Mouse (Mus musculus) granulocyte monocyte progenitor cell, adult 5-6 weeks (primary cell): Measurements from ENCODE around the gene Bicra. TPM values are rescaled to one million over a fixed set of nuclear protein-coding genes. Genes with fewer than 3 reads are reported as not detected.

Source experiments
- ATAC-seq: replicated peaks from 2 replicates; pipeline ENCODE4 v1.8.0; 2016; ENCODE audit warnings: mild to moderate bottlenecking, moderate TSS enrichment, inconsistent platforms; ENCODE audit not compliant: poor library complexity, severe bottlenecking
- total RNA-seq, 2 experiments: library from RNA; stranded (forward) in 1 of 2; stranded (reverse) in 1 of 2; fragments of 200-712, 200-1000 nt in 1 of 2; fragments of >200 nt in 1 of 2; fragmentation: Nextera tagmentation in 1 of 2; gene quantifications; 2 replicates each; pipeline ENCODE4 v1.2.3; 2014 to 2017

Bicra gene
- total RNA-seq, 2 experiments from 2014 or later = 0.93 to 12.2 TPM

DNA sequence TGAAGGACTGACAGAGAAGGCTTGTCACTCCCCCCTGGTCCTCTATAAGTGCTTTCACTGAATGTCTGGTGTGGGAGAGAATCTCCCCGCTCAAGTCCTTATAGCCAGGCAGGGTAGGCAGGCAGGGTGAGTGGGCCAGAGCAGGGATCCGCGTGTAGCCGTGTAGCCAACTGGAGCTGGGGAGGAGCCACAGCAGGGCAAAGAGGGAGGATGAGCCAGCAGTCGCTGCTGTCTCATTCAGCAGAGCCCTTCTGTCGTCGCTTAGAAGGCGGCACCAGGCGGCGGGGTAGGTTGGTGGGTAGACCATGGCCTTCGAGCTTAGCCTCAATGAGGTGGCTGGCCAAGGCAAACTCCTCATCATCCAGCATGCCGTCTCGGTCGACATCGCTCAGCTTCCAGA lies 97.7 kb downstream of the Bicra start:
- no peak for ATAC-seq

DNA sequence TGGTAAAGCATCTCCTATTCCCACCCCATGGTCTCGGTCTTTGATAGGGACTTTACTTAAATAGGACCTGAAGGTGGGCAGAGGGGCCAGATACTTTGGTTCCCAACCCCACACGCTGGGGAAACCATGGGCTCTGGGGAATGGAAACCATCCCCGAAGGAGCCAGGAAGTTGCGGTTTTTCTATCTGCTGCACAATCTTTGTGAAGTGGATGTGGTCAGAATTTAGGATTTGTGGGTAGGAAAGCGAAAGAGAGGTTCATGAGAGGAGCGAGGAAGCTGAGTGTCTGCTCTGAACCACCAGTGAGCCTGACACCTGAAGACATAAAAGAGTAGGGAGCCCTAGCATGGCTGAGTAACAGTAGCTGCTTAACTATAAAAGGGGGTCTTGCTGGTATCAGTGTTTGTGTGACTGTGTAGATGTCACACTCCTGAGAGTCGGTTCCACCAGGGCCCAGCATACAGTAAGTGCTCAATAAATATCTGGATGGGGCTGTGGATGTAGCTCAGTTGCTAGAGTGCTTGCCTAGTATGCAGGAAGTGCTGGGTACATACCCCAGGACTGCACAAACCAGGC lies 98.4 kb downstream of the Bicra start:
- ATAC-seq = peak; percentile 45

DNA sequence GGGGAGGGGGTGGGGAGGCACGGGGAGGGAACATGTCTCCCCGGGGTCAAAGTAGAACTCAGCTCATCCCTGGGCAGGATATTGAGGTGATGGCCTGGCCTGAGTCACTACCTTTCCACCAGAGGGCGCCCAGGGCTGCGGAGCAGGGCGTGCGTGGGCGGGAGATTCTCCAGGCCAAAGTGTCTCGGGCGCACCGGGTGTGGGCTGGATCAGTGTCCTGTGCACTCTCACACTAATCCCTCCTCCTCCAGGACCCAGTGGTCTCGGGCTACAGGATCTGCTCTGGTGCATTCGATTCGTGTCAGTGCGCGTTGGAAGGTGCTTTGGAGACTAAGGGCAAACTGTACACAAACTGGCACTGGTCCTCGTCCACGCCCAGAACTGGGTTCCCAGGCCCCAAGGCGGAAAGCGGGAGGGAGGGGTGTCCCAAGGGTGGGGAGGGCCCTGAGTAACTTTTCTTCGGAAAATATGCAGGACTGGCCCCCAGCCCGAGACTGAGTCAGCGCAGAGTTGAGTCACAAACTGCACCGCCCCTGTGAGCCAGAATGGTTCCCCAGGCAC lies 99.3 kb downstream of the Bicra start:
- peak; percentile 60 for ATAC-seq

DNA sequence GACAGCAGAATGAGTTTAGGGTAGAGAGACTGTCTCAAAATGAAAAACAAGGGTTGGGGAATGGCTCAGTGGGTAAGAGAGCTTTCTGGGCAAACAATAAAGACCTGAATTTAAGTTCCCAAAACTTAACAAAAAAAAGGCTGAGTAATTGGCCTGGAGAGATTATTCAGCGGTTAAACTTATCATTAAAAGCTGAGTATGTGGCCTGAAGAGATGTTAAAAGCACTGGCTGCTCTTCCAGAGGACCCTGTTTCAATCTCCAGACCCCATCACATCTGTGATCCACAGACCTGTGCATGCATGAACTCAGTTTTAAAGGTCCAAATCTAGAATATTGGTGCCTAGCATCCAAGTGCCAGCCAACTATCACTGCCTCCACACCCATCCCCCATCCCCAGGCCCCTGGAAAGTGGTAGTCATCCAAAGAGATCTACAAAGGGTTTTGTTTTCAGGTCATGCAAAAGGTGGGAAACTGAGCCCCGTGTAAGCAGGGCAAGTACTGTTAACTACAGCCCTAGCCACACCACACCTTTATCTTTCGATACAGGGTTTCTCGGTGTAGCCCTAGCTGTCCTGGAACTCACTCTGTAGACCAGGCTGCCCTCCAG lies 100.0 kb downstream of the Bicra start:
- ATAC-seq = no peak

DNA sequence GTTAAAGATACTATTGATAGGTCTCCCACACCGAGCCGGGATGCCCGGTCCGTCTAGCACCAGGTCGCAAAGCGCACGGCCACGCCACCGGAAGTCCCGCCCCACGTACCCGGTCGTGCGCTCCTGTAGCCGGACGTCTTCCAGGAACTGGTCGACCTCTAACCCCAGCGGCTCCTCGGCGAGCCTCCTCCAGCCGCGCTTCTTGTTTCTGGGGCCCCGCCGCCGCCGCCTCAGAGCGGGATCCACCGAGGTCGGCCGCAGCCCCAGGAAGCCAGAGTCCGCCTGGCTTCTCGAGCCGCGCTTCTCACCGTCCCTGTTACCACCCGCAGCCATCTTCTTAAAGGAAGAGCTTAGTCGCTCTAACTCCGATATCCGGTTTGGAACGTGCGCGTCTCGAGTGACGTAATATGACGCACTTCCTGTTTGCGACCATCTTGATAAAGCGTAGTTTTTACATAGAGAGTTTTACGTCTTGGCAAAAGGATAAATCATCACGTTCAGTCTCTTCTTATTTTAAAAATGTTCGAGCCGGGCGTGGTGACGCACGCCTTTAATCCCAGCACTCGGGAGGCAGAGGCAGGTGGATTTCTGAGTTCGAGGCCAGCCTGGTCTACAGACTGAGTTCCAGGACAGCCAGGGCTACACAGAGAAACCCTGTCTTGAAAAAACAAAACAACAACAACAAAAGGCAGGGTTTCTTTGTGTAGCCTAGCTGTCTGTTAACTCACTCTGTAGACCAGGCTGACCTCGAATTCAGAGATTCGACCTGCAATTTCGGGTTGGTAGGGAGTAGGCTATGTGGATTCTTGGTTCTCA lies 101.8 kb downstream of the Bicra start, which contains the start of gene Nop53:
TSS of gene Nop53 (minus strand) at position 354 of the 816 bp plus-strand sequence.
- peak; percentile 71 for ATAC-seq

DNA sequence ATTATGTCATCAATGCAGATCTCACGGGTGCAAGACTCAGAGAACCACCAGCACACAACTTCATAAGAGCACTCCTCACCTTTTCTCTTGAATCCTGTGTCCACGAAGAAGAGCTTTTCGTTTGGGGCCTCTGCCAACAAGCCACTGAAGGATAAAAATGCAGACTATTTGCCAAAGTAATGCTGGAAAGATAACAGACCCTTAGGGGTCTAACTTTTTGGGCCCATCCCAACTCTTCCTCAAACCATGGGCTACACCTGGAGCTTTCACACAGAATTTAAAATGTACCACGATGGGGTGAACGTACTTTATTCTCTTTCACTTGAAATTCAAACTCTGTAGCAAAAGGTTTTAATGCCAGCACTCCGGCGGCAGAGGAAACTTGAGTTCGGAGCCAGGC lies 102.5 kb downstream of the Bicra start:
- no peak for ATAC-seq

DNA sequence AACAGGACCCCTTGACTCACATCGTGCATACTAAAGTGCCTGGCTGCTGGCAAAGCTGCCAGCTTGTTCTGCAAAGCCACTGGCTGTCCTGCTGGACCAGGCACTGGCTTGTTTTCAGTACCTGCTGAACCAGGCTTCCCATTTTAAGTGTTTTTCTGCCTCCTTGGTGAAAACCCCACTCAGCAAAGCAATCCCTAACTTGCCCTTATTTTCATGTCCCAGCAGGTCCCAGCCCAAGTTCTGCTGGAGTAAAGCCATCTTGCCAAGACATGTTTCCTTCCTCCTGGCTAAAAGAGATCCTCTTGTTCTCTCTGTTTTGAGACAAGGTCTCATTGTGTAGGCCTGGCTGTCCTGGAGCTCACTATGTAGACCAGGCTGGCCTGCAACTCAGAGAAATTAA lies 103.4 kb downstream of the Bicra start:
- no peak for ATAC-seq

DNA sequence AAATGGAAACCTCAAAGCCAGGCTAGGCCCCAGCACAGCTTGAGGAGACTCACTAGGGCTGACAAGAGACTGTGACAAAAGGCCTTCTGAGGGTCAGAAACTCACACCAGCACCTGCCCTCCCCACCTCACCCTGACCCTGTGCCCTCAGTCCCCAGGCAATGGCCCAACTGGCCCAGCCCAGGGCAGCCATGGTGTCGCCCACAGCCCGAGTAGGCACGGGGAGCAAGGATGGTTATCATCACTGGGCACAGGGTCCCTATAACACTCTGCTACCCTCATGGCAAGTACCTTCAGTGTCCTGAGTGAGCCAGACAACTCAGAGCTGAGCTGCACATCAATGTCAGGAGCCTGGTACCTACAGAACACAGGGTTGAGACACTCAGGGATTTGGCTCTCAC lies 109.1 kb downstream of the Bicra start:
- no peak for ATAC-seq

DNA sequence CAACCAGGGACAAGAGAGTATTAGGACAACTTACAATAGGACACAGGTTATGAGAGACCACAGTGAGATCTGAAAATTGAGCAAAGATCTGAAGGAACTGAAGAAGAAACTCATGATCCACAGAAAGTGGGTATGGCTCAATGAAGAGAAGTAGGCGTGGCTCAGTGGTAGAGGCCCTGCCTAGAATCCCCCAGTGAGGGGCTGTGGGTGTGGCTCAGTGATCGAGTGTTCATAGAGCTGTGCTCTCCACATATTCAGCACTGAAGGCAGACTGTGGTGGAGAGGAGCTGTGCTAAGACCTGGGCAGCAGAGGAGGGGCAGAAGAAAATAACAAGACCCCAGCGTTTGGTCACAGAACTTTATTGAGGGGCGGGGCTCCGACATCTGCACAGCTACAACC lies 110.2 kb downstream of the Bicra start:
- ATAC-seq = no peak

DNA sequence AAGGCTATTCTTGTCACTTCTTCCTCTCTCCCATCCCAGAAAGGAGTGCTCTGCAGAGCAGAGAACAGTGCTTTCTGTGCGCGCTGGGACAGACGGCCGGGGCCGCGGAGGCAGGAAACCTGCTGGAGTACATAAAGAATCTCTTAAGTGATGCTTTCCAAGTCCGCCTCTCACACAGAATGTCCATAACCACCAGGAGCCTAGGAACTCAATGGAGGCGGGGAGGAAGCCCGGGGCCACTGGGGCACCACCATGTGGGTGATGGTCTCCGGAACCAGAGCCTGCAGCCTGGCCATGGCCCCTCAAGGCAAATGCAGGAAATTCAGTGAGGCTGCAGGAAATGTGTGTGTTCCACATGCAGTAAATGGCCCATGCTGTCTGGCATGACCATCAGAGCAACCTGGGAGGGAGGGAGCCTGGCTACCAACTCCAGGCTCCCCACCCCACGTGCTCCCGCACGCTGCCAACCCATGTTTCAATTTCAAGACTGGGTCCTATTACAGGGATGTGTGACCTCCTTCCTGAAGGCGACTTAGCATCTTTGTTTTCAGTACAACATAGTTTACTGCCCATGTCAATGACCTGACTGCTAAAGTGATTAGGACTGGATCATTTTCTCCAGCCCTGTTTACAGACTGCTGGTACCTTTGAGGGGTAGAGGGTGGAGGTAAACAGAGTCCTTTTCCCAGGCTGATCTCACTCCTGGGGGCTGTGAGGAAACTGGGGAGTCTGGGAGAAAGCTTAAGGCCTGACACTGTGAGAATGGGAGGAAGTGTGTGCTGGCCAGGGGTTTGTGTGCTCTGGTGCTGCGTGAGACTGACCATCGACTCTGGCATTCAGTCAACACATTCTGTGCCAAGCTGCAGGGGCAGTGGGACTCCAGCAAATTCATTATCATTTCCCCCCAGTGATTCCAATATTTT lies 114.0 kb downstream of the Bicra start:
- no peak; the same call in 1 of the 2 replicates for ATAC-seq

DNA sequence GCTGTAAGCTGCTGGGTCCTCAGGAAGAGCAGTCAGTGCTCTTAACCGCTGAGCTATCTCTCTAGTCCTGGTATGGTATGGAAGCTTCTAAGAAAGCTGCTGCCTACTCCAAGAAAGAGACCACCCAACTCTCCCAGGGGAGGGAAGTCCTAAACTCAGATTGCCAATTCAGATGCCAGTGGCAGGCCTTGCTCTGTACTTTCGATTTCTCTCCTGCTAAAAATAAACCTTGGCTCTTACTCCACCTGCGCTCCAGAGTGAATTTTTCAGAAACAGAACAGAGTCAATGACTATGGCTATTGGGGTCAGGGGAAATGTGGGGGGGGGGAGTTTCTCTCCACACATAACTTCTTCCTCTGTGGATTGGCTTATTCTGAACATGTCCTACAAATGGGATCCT lies 116.1 kb downstream of the Bicra start:
- no peak for ATAC-seq

DNA sequence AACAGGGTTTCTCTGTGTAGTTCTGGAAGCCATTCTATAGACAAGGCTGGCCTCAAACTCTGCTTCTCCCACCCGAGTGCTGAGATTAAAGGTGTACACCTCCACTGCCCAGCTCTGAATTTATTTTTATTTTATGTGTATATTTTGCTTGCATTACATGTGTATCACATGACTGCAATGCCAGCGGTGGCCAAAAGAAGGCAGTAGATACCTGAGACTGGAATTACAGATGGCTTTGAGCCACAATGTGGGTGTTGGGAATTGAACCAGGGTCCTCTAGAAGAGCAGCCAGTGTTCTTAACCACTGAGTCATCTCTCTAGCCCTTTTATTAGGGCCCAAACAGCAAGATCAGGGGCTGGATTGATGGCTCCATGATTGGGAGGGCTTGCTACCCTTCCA lies 117.2 kb downstream of the Bicra start:
- no peak for ATAC-seq

DNA sequence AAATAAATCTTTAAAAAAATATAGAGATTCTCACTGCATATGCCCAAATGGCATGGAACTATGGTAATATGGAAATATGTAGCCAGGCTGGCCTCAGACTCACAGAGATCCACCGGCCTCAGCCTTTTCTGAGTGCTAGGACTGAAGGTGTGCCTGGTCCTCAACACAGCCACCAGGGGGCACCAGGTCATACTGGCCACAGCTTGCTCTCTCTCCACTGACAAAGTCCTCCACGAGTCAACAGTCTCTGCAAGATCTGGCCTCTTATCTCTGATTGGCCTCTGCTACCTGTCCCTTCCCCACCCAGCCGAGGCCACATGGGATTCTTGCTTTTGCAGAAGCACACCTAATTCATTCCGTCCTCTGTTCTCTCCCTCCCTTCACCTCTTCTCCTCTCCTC lies 117.8 kb downstream of the Bicra start:
- ATAC-seq = peak; percentile 92

DNA sequence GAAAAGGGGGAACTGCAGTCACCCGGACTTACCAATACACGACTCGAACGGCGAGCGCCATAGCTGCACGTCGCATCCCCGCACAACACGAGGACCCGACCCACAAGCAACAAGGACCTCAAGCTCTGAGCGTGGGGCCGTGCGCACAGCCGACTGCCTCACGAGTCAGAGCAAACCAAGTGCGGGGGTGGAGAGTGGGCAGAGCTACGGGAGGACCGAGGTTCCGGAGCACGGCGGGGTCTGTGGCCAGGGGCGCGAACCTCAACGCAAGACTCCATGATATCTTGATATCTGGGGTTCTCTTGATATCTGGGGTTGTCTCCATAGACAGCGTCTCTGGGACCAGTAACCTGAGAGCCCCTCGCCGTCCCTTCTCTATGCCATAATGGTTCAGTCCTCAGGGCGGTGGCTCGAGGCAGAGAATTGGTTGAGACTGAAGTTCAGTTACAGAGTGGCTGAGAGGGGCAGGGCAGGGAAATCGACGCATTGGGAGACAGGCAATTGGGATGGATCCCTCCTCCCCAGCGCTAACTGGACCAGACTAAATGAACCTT lies 125.4 kb downstream of the Bicra start, which contains the start of gene Selenow:
TSS of gene Selenow (minus strand) at position 183 of the 554 bp plus-strand sequence.
- peak; percentile 94 for ATAC-seq

DNA sequence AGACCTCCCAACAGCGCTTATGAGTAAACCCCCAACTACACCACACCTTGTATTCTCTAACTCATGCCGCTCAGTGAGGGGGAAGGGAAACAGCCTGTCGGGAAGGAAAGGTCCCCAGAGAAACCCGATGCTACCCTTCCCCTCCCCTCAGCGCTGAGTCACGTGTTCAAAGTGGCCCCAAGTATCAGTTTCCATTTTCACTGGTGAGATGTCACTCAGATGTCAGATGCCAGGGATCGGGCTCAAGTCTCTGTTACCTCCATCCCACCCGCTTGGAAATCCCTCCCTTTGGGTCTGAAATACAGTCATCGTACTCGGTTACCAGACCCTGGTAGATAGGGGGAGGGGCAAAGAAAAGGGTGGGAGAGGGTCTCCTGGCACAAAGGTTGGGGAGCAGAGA lies 125.9 kb downstream of the Bicra start:
- peak; percentile 50 for ATAC-seq

Other genes with a start within 250 kb of the Bicra start
- gene Obox6, start 208.2 kb downstream of the Bicra start, total RNA-seq (2014; fragmentation: Nextera tagmentation) = not detected in 2 replicates
- gene Obox6, start 208.2 kb downstream of the Bicra start, total RNA-seq (2017) = not detected in 2 replicates
- not detected in 2 replicates for gene Crx, start 168.0 kb downstream of the Bicra start, total RNA-seq (2014; fragmentation: Nextera tagmentation)
- gene Crx, start 168.0 kb downstream of the Bicra start, total RNA-seq (2017) = not detected in 2 replicates
- gene Crxos, start 165.3 kb downstream of the Bicra start, total RNA-seq (2014; fragmentation: Nextera tagmentation) = not detected in 2 replicates
- not detected in 2 replicates for gene Crxos, start 165.3 kb downstream of the Bicra start, total RNA-seq (2017)
- 96.6 and 124 TPM in 2 replicates for gene Selenow, start 125.5 kb downstream of the Bicra start, total RNA-seq (2014; fragmentation: Nextera tagmentation)
- gene Selenow, start 125.5 kb downstream of the Bicra start, total RNA-seq (2017) = 28.8 and 30.2 TPM in 2 replicates
- 70.6 and 105 TPM in 2 replicates for gene Nop53, start 101.8 kb downstream of the Bicra start, total RNA-seq (2014; fragmentation: Nextera tagmentation)
- gene Nop53, start 101.8 kb downstream of the Bicra start, total RNA-seq (2017) = 186 and 221 TPM in 2 replicates
- gene Ehd2, start 80.4 kb downstream of the Bicra start, total RNA-seq (2014; fragmentation: Nextera tagmentation) = not detected in 2 replicates
- gene Ehd2, start 80.4 kb downstream of the Bicra start, total RNA-seq (2017) = 0.13 TPM in 1 of 2 replicates, not detected in the other
- gene Zfp541, start 13.9 kb upstream of the Bicra start, total RNA-seq (2014; fragmentation: Nextera tagmentation) = not detected in 2 replicates
- gene Zfp541, start 13.9 kb upstream of the Bicra start, total RNA-seq (2017) = 0.31 TPM in 1 of 2 replicates, not detected in the other
- gene Napa, start 50.5 kb upstream of the Bicra start, total RNA-seq (2014; fragmentation: Nextera tagmentation) = 81.0 and 105 TPM in 2 replicates
- gene Napa, start 50.5 kb upstream of the Bicra start, total RNA-seq (2017) = 38.5 and 39.5 TPM in 2 replicates
- gene Kptn, start 72.0 kb upstream of the Bicra start, total RNA-seq (2014; fragmentation: Nextera tagmentation) = 19.2 and 20.9 TPM in 2 replicates
- gene Kptn, start 72.0 kb upstream of the Bicra start, total RNA-seq (2017) = 9.7 and 11.2 TPM in 2 replicates
- not detected in 2 replicates for gene Slc8a2, start 81.9 kb upstream of the Bicra start, total RNA-seq (2014; fragmentation: Nextera tagmentation)
- not detected in 2 replicates for gene Slc8a2, start 81.9 kb upstream of the Bicra start, total RNA-seq (2017)
- not detected in 2 replicates for gene Meis3, start 127.2 kb upstream of the Bicra start, total RNA-seq (2014; fragmentation: Nextera tagmentation)
- not detected in 2 replicates for gene Meis3, start 127.2 kb upstream of the Bicra start, total RNA-seq (2017)
- 5.5 and 8.7 TPM in 2 replicates for gene Dhx34, start 174.1 kb upstream of the Bicra start, total RNA-seq (2014; fragmentation: Nextera tagmentation)
- 4.4 and 9.4 TPM in 2 replicates for gene Dhx34, start 174.1 kb upstream of the Bicra start, total RNA-seq (2017)
- 0.15 TPM in 1 of 2 replicates, not detected in the other for gene C5ar2, start 196.2 kb upstream of the Bicra start, total RNA-seq (2014; fragmentation: Nextera tagmentation)
- 0.13 and 0.93 TPM in 2 replicates for gene C5ar2, start 196.2 kb upstream of the Bicra start, total RNA-seq (2017)
- 0.21 TPM in 1 of 2 replicates, not detected in the other for gene C5ar1, start 211.6 kb upstream of the Bicra start, total RNA-seq (2014; fragmentation: Nextera tagmentation)
- gene C5ar1, start 211.6 kb upstream of the Bicra start, total RNA-seq (2017) = 0.67 and 1.1 TPM in 2 replicates
- 13.6 and 14.6 TPM in 2 replicates for gene Inafm1, start 225.7 kb upstream of the Bicra start, total RNA-seq (2014; fragmentation: Nextera tagmentation)
- gene Inafm1, start 225.7 kb upstream of the Bicra start, total RNA-seq (2017) = 3.2 and 3.3 TPM in 2 replicates
- 31.7 and 50.9 TPM in 2 replicates for gene Ccdc9, start 238.9 kb upstream of the Bicra start, total RNA-seq (2014; fragmentation: Nextera tagmentation)
- gene Ccdc9, start 238.9 kb upstream of the Bicra start, total RNA-seq (2017) = 54.0 and 62.0 TPM in 2 replicates